Mouse (Mus musculus) cerebellum, postnatal 10 days (tissue): ENCODE measurements around the gene Sh2d4b.

Experiments
- DNase-seq, 2 experiments: peaks; one replicate each; pipeline ENCODE4 v3.0.0; 2021; ENCODE audit warnings: mixed read lengths in 2 of 2

Gene Sh2d4b

DNA sequence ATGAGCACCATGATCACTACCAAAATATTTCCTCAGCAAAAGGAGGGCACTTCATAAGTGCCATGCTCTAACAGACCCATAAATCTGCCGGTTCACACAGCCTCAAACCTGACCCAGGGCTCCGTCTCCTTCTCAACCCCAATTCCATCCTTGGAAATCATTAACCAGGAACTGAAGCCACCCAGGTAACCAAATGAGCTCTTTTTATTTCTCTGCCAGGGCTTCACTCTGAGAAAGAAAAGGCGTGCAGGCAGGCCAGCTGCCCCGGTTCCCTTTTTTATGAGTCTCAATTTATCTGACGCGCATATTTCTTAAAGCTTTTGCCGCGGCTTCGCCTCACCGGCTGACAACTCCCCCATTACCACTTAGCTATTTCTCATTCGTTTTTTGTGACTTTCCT is 63.0 kb downstream of the Sh2d4b start:
- DNase-seq: no peak

DNA sequence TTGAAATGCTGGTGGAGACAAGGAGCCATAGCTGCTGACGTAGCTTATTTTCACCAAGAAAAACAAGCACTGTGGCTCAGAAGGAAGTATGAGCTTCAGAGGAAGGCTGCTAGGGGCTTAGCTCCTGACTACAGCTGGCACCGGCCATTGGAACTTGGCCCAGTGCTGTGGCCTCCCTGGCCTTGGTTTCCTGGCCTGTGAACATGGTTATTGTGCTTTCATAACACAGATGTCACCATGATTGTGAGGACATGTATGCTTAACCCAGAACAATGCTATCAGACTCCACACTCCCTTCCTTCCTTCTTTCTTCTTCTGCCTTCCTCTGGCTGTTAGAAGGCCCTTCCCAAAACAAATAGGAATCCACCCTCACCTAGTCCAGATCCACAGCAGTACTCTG is 75.0 kb downstream of the Sh2d4b start:
- DNase-seq: peak; percentile 65 to 73

DNA sequence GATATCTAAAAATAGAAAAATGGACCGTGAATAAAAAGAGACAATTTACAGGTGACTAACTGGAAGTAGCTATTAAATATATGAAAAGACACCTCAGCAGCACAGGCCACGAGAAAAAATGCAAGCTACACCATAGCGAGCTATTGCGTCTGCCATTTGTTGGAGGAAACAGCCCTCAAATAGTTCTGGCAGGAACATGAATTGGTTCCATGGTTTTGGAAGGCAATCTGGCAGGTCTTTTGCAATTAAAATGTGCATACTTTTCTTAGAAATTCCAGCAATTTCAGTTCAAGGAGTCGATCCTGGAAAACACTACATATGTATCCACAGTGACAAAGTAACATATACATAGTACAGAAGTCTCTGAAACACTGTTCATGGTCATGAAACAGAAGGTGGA is 76.4 kb downstream of the Sh2d4b start:
- DNase-seq: no peak

DNA sequence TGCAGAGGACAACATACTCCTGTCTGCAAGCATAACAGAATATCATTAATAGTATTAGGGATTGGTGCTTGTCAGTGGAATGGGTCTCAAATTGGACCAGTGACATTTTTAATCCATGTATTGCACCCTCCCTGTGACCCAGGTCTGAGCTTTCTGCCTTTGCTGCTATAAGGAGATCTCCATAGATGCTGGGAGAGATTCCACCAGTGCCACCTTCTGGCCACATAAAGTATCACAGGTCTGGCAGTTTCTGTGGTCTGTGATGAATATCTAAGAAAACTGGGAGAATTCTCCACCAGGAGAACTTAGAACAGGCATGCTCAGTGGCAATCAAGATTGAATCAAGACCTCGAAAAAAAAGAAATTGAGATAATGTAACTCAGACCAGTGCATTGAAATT is 101.5 kb downstream of the Sh2d4b start:
- DNase-seq: peak; percentile 78 to 80

DNA sequence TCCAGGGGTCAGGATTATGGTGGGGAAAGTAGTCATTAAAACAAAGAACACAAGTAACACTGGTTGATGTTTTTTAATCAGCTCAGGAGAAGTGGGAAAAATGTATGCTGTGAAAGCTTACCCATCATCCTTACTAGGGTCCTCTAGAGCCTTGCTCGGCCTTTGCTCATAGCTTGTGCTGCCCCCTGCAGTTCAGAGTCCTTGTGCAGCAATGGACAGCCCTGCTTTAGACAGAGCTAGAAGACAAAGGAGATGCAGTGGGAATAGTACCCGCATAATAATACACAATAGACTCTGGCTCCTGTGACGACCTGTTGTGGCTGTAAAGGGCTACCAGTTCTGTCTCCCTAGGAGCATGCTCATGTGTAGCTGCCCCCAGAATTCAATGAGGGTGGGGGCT is 104.0 kb downstream of the Sh2d4b start:
- peak; percentile 77 to 78 for DNase-seq

DNA sequence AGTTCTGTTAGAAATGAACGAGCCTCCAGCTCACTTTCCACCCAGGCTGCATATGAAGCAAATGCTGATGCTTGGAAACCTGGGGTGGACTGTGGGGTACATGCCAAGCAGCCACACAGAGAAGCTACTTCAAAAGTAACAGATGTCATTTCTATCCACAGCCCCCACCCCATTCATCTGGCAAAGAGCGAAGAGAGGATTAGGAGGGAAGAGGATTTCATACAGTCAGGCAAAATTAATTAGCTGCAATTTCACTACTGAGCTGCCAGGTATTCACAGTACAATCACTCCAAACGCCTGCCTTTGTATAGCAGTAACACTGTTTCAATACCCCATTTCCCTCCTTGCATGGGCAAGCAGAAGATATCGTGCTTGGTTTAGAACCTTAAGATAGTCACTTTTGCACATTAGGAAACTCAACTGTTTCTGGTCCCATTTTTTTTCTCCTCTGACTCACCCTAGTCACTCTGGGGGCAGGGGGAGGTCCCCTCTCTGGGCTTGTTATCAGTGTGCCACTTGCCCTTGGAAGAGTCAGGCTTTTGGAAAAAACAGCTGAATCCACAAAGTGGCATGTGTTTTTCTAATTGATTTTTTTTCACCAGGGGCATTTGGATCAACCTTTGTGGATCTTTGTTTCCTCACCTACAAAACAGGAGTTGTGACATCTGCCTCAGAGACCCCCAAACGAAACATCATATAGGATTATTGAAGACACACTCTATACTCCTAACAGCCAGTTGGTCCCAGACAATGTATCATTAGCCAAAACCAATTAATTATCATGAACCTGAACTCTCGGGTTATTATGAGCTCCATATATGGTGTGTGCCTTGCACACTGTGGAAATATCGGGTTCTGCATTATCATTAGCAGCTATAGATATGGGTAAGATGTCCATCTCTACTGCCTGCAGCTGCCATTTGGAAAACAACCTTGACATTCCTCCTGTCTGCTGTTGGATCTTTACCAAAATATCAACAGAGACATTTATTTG is 123.7 kb downstream of the Sh2d4b start:
- peak; percentile 64 to 80 for DNase-seq
